Mouse (Mus musculus) frontal cortex, adult (tissue): ENCODE measurements around the gene P2ry12.

Experiments
- ATAC-seq: cut with Nextera tagmentation; 2 replicates; pipeline ENCODE4 v1.9.2; 2017; ENCODE audit warnings: mild to moderate bottlenecking, moderate library complexity, mixed read lengths; ENCODE audit not compliant: low TSS enrichment

The P2ry12 gene

DNA sequence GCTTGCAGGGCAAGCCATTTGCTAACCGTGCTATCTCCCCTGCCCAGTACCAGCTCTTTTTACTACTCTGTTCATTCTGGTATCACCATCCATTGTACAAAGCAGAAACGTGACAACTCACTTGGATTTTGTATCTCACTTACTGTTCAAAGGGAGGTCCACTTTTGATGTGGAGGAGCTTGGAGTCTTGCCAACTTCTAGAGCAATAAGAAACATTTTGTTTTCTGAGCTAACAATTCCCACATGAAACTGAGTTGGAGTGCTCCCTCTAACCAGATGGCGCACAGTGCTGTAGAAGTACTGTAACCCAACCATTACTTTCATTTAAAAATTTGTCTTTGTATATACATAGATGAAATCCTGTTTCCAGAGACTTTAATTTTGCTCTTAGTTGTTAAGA is 31.8 kb downstream of the P2ry12 start:
- peak; percentile 43; the same call in 1 of the 2 replicates for ATAC-seq

DNA sequence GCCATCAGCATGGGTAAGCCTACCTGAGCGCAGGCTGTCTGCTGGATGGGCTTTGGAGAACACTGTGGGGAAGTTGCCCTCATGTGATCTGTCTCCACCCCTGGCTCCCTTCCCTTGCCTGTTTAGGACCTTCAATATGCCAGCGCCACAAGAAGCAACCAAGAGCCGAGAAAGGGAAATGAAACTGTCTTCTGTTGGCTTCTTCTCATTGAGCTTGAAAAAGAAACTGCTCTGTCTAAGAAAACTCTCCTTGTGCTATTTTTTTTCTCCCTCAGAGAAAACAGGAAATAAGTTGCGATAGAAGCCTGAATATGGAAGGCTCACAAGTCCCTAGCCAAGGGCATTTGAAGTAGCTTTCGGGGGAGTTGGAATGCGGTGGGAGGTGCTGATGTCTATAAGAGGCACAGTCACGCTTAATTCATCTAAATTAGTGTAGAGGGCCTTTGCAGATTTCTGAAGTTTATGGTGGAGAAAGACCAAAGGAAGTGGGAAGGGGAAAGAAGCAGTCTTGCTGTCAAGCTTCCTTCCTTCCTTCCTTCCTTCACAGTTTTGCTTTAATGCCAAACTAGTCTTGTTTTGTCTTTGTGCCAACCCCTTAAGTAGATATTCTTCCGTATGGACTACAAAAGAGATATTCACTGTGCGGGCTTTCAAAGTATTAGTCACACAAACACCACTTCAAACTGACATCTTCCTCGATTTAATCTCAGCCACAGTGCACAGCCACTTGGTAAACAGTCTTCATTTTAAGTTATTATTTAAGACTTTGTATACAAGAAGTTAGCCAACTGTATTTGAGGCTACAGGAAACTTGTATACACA is 33.7 kb downstream of the P2ry12 start:
- ATAC-seq: peak; percentile 85

DNA sequence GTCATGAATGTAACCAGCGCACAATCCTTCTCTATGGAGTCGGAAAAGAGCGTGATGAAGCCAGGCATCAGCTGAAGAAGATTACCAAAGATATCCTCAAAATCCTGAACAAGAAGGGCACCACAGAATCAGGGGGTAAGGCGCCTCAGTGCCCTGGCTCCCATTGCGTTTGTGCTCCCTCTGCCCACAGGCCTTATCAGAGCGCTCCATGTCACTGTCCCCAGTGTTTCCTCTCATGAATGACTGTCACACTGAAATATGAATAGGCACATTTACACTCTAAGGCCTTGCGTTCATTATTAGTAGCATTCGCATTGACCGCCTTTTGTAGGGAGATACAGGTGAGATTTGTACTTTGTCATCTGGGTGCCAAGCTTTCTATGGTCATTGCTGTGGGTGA is 35.0 kb downstream of the P2ry12 start:
- no peak for ATAC-seq

DNA sequence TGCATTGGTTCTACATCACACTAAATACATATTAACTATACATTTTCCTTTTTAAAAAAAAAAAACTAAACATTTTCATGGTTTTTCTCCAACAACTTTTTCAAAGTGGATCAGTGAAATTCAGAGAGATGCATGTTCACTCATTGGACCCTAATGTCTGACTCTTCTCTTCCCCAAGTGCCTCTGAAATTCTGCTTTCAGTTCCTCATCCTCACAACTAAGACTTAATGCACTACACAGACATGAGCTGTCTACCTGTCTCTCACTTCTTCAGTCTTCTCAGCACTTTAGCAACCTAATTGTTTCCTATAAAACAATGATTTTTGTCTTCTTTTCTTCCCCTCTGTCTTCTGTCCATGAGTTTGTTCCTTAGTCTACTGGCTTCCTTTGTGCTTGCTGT is 37.3 kb downstream of the P2ry12 start:
- ATAC-seq: no peak

DNA sequence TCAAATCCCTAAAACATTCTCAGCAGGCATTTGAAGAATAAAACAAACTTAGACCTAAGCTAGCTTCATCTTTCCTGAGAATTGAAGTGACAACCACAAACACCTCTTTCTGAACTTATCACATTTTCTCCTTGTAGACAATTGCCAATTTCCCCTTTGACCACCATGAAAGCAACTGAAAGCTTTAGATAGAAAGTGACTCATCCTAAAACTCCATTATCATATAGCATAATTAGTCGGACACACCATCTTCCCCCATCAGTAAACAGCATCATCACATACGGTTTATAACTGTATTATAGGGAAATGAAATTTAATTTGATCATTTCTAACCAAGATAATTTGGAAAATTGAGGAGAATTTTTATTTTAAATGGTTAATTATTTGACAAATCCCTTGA is 40.4 kb downstream of the P2ry12 start:
- no peak for ATAC-seq

DNA sequence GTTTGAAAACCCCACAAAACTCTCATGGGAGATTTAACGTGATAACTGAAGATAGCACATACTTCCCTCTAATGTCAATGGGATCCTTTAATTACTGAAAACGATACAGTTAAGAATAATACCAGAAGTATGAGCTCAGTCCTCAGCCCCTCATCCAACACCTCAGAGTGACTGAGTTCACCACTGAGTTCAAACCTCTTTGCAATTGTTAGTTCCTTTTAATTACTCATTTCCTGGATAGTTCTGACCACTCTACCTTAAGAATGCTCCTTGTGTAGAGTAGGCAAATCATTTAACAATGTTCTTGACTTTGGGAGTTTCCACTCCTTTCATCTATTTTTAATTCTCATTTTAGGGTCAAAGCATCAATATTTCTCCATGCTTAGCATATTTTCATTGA is 43.3 kb downstream of the P2ry12 start:
- ATAC-seq: no peak

GRCm38 (mm10) chr3:59217211-59217610 is 45.5 kb downstream of the P2ry12 start:
- ATAC-seq: no peak

DNA sequence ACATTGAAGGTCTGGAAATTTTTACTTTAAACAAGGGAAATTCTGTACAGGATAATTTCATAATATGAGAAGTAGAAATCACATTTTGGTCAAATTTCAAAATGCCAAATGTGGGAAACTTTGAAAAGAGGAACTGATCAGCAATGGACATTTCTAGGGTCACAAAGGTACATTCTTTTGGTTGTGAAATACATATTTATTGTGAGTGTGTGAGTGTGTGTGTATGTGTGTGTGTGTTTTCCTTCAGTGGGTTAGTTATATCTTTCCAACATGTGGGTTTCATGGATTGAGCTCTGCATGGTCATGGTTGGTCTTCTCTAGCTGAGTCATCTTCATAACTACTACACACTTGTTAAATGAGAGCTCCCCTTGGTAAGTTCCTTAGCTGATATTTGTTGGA is 50.3 kb downstream of the P2ry12 start:
- no peak for ATAC-seq

- peak; percentile 26; the same call in 1 of the 2 replicates for ATAC-seq
These were observed 50.9 kb downstream of the P2ry12 start for GRCm38 (mm10) chr3:59211784-59212183.

GRCm38 (mm10) chr3:59210727-59211126 is 51.9 kb downstream of the P2ry12 start, which contains the start of gene P2ry13:
Gene P2ry13 (minus strand): TSS chr3:59210882.
- ATAC-seq: no peak

DNA sequence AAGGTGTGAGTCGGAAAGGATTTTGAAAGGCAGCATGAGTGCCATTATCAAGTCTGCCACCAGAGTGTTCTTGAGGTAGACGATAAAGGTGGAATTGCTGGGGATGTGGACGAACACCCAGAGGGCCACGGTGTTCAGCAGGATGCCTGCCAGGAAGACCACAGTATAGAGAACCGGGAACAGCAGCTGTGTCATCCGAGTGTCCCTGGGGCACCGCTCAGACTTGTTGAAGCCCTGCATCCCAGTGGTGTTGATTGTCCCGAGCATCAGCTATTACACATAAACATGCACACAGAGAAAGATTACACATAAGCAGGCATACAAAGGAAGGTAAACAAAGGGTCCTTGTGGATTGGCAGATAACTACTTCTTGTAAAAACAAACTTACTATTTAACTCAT is 52.6 kb downstream of the P2ry12 start:
- no peak for ATAC-seq

DNA sequence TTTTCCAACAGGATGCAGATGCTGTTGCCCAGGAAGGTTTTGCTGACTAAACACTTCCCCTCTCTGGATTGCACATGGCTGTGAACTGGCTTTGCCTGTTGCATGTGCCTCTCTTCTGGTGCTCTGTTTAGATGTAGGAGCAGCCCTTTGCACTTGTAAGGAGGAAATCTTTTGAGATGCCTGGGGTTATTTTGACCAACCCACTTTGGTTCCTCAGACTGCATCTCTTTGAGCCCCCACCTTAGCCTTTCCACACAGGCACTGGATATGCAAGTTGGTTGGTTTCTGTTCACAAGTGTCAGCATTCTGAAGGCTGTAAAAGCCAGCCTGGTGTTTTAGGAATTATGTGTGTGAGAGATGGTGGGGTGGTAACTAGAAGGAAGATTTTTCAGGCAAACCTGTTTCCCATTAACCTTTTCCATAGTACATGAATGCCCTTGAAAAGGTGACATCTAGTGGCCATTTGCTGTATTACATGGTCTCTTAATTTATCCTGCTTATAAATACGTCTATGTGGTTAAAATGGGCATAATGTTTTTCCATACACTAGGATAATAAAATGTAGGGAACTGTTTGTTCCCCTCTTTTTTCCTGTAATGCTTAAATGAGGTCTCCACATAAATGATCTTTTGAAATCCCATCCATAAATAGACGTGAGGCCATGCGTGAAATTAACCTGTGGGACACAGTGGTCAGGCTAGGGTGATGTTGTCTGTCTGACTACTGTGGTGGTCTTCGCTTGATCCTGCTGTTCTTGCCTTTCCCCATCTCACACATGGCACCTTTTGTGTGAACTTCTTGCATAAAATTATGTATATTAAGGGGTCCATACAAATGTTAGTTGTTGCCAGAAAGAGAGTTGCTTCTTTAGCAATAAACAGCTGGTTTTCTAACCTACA is 53.8 kb downstream of the P2ry12 start:
- peak; percentile 68 for ATAC-seq

DNA sequence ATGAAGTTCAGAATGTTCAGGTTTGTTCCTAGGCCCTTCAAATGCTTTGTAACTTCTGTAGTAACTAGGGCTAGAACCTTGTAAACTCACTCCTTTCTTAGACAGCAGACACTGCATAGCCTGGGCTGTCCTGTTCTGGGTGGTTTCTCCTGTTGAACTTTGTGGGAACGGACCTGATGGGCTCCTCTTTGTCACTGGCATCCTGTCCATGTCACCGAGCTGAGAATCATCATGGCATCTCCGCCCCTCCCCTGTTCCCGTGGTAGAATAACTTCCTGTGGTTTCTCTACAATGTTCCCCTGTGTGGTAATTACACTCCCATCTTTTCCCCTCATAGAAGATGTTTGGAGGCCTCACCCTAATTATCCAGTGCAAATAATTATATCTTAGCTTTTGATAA is 56.7 kb downstream of the P2ry12 start:
- ATAC-seq: no peak

- 0 out of 2 replicates have a peak, but pooled peaks have one; percentile 14 for ATAC-seq
These were observed 57.8 kb downstream of the P2ry12 start for GRCm38 (mm10) chr3:59204719-59205503.

GRCm38 (mm10) chr3:59203802-59204520 is 58.7 kb downstream of the P2ry12 start:
- peak; percentile 76 for ATAC-seq

GRCm38 (mm10) chr3:59197329-59197948 is 65.2 kb downstream of the P2ry12 start:
- ATAC-seq: no peak

DNA sequence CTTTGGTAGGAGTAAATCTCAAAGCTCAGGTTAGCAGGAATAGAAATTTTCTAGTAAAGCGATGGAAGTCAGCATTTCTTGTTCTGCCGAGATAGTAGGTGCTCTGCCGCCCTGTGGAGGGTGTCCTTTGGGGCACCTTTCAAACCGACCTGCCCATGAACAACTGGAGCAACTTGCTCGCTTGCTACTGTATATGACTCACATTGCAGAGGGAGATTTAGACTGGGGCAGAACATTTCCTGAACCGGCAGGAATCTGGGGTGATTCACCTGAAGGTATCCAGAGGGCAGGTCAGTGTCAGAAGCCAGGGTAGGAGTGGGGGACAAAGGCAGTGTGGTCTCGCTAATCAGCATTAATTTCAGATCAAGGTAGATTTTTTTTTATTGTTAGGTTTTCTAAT is 67.7 kb downstream of the P2ry12 start, which contains the start of gene Gpr87:
TSS of gene Gpr87 (minus strand) at position 167 of the 400 bp plus-strand sequence.
- no peak for ATAC-seq

DNA sequence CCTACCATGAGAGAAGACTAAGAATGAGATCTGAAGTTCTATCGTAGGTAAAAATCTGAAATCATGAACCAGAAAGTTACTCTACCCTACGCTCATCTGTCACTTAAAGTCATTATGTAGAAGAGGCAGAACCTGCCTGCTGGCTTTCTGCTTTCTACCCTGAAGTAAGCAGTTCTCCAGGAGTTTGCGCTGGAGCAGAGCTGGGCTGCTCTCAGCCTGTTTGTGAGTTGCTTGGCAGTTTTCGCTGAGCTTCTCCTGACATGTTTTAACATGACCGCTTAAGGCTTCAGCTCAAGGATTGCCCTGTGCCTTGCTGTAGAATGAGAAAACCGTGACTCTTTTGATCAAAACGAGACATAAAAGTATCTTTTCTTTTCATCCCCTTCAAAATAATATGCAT is 68.6 kb downstream of the P2ry12 start:
- no peak for ATAC-seq

- ATAC-seq: peak; percentile 91
These were observed 71.0 kb downstream of the P2ry12 start for GRCm38 (mm10) chr3:59191674-59192073.

DNA sequence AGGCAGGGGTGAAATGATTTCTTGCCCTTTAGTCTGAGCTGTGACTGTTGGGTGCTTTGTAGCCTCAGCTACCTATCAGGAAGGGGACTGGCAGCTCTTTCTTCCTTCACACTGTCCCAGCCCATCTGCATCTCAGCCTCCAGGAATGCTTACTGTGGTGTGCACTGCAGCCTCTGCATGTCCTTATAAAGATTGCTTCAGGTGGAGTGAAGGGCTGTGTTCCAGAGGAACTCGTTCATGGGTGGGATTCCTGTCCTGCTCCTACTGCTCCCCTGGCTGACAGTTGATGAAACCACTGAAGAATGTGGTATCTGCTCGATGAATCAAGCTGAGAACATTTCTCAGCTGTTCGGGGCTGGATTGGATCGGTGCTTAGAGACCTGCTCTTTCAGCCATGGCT is 75.3 kb downstream of the P2ry12 start:
- ATAC-seq: no peak

DNA sequence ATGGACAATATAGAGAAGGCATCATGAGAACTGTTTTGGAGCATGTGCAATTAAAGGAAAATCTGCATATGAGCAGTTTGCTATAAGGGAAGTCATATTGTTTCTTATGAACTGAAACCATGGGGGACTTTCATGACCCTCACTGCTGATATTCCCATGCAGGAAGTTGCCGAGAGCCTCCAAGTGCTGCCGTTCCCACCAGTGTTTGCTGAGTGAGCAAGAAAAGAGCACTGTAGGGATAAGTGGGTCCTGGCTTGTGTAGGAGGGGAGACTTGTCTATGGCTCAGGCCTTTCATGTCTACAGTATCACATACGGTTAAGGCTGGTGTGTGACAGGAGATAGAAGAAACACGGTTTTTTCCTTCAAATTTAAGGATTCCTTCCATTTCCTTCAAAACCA is 77.0 kb downstream of the P2ry12 start:
- ATAC-seq: no peak
